Mouse (Mus musculus): ENCODE data around the gene Pgls. TPM values are rescaled to one million over a fixed set of nuclear protein-coding genes. Genes with fewer than 3 reads are reported as not detected.

The Pgls gene
- polyA plus RNA-seq (2015; fragmentation: Illumina TruSeq; extraction: RNeasy Lipid Tissue Mini Kit (QIAGEN cat#74804); ENCODE audit: insufficient read depth, low replicate concordance): 13.8 TPM

DNA sequence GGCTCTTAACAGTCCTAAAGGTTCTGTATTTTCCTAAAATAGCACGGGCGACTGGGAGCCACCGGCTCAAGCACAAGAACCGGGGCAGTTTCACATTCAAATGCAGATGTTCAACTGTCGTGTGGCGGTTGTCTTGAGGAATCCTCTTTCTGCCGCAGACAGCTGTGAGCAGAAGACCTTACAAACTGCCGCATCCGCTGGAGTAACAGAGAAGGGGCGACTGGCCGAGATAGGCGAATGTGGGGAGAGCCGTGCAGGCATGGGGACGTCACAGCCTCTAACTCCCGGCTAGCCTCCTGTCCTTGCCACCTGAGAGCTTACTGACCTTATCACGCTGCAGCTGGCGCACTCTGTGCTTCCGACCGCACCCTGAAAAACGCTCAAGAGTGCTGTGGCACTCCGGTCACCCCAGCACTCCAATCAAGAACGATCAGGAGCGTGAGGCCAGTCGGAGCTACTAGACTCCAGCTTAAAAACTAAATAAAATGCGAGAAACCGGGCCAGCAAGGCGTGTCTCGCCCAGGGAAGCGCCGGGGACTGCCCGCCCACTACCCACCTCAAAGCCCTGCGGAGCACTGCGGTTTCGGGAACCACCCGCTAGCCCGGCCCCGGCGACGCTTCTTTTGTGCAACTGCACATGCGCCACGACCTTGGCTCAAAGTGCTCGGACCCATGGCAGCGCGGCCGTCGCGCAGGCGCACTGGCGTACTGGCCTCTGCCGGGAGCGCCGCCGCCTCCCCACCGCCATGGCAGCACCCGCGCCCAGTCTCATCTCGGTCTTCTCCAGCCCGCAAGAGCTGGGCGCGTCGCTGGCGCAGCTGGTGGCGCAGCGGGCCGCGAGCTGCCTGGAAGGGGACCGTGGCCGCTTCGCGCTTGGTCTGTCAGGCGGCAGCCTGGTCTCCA is at the start of gene Pgls:
Pgls (plus strand) TSS at position 706 of the 903 bp plus-strand sequence.

DNA sequence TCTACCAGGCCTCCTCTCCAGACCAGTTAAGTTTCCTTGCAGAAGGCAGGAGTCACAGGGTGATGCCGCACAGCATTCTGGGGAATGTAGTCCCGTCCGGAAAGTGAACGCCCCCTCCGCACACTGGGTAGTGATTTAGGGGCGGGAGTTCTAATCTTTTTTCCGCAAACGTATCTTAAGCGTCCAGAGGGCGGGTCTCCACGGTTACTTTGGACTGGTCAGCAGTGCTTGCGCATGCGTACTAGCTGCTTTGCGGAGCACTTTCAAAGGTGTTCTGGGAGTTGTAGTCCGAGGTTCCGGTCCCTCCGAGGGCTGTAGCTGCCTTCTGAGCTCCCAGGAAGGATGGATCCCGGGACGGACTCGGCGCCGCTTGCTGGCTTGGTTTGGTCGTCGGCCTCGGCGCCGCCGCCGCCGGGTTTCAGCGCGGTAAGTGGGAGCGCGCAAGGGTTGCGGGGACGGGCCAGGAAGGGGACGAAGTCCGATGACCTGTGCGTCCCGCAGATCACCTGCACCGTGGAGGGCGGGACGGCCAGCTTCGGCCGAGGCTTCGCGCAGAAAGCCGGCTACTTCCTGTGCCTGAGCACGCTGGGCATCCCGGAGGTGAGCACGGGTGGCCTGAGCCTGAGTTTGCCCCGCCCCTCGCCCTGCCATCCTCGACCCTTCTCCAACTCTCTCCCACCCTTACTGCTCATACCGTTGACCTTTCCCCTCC is 49.2 kb upstream of the Pgls start, which contains the start of gene Mvb12a:
Mvb12a (plus strand) TSS at position 291 of the 712 bp plus-strand sequence.

DNA sequence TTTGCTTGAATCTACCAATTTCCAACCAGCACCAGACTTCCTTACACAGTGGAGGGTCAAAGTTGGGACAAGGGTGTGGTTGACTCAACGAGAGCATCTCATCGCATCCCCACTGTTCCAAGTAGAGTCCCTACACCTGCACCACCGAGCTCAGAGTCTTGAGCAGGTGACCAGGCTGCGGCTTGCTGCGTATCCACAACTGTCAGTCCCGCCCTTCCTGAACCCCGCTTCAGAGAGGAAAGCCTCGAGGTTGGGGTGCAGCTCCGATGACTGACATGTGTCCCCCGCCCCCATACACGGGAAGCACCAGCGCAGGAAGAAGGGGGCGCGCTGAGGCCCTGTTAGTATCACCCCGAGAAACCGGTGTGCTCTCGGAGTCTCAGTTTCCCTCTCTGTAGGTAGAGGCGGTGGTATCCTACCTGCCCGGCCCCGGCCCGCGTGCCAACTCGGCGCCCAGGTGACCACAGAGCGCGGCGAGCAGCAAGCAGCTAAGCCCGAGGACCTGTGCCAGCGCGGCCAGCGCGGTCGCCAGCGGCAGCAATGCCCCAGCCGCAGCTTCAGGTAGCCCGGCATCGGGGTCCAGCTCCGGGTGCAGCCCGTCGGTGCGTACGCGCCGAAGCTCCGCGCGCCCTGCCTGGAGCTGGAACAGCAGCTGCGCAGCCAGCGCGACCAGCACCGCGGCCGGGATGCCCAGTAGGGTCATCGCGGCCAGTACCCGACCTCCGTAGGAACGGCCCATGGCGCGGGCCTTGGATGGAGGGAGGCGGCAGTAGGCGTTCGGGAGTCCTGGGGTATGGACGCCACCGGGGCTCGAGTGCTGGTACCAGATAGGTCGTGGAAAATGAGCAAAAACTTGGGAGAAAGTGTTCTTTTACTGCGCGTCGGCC is 33.7 kb upstream of the Pgls start, which contains the start of gene Tmem221:
Tmem221 (minus strand) TSS at position 801 of the 887 bp plus-strand sequence.

DNA sequence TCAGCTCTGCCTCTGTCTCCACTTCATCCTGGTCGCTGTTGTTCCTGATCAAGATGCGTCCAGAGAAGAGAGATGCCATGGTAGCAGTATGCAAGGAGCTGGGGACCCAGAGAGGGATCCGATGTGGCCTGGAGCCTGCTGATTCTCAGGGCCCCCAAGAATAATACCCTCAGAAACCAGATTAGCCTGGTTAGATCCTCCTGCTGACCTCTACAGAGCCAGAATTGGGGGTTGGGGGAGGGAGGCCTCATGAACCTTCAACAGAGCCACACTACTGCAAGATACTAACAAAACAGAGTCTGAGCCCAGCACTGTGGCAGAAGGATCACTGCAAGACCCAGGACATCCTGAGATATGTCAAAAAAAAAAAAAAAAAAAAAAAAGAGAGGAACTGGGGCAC is 25.5 kb upstream of the Pgls start, which contains the start of gene Nxnl1:
Nxnl1 (minus strand) TSS at position 101 of the 400 bp plus-strand sequence.

DNA sequence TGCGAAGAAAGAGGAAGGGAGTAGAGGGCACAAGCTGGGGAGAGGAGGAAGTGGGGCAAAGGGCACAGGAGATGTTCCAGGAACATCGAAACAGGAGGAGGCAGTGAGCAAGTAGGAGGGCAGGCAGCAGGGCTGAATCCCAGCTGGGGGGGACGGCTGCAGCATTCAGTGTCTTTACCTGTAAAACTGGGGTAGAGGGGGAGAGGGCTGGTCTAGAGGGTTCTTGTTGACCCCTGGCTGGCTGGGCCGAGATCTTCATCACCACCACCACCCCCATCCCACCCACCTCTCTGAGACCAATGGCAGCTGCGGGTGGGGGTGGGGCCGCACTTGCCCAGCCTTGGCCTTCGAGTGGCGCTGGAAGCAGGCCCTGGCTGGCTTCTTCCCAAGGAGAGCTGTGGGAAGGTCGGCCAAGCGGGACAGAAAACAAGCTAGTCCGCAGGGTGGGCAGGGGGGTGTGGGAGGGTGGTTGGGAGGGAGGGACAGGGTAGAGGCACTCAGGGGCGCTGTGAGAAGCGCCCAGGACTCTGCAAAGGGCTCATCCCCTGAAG is 23.5 kb upstream of the Pgls start, which contains the start of gene Slc27a1:
Slc27a1 (plus strand) TSS at position 496 of the 551 bp plus-strand sequence.

DNA sequence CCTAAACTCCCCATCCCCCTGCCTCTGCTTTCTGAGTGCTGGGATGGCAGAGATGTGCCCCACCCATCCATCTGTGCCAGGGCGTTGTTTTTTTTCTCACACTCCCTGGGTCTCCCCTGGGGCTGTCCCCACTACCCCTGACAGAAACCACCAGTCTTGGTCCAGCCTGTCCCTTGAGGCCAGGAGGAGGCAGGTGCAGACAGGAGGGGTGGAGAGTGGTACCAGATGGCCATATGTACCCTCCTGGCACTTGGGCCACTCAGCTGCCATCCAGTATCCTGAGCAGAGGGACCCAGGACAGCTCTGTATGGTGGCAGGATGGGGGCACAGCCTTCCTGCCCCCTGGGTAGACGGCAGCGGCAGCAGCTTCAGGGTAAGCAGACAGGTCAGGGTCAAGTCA is 5.5 kb downstream of the Pgls start, which contains the start of gene Fam129c:
Fam129c (plus strand) TSS at position 198 of the 400 bp plus-strand sequence.

DNA sequence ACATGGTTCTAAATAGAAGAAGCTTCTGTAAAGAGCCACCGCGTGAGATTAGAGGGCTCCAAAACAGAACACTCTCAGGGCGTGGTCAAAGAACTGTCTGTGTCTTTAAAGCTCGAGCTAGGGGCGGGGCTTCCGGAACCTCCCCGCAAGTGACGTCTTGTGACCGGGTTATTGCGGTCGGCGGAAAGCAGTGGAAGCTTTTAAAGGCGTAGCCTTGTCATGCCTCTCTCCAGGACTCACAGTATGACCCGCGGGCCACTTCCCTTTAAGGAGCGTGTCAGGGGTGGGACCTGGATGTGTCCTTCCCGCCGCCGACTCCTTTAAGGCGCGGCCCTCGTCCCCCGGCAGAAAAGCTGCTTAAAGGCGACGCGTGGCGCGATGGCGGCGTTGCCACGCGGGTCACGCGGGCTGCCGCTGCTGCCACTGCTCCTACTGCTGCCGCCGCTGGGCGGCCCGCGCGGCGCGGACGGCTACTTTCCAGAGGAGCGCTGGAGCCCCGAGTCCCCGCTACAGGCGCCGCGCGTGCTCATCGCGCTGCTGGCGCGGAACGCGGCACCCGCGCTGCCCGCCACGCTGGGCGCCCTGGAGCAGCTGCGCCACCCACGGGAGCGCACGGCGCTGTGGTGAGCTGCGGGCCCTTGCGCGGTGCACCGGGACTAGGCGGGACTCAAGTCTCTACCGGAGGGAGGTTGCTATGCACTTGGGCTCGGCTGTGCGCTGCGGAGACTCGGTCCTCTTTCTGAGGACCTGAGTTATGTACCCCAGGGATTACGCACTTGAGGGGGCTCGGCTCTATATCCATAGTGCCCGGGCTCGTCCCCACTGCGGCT is 19.1 kb downstream of the Pgls start, which contains the start of gene Colgalt1:
Colgalt1 (plus strand) TSS at position 177 of the 830 bp plus-strand sequence.

Other genes starting within 250 kb of the Pgls start
- 71.6 TPM for gene Use1, start 225.3 kb upstream of the Pgls start, polyA plus RNA-seq (2015; fragmentation: Illumina TruSeq; extraction: RNeasy Lipid Tissue Mini Kit (QIAGEN cat#74804); ENCODE audit: insufficient read depth, low replicate concordance)
- 14.9 TPM for gene Ocel1, start 220.9 kb upstream of the Pgls start, polyA plus RNA-seq (2015; fragmentation: Illumina TruSeq; extraction: RNeasy Lipid Tissue Mini Kit (QIAGEN cat#74804); ENCODE audit: insufficient read depth, low replicate concordance)
- gene Nr2f6, start 210.2 kb upstream of the Pgls start, polyA plus RNA-seq (2015; fragmentation: Illumina TruSeq; extraction: RNeasy Lipid Tissue Mini Kit (QIAGEN cat#74804); ENCODE audit: insufficient read depth, low replicate concordance): 9.6 TPM
- gene Ushbp1, start 196.4 kb upstream of the Pgls start, polyA plus RNA-seq (2015; fragmentation: Illumina TruSeq; extraction: RNeasy Lipid Tissue Mini Kit (QIAGEN cat#74804); ENCODE audit: insufficient read depth, low replicate concordance): 6.2 TPM
- gene Babam1, start 195.3 kb upstream of the Pgls start, polyA plus RNA-seq (2015; fragmentation: Illumina TruSeq; extraction: RNeasy Lipid Tissue Mini Kit (QIAGEN cat#74804); ENCODE audit: insufficient read depth, low replicate concordance): 49.8 TPM
- 4.1 TPM for gene Ankle1, start 186.2 kb upstream of the Pgls start, polyA plus RNA-seq (2015; fragmentation: Illumina TruSeq; extraction: RNeasy Lipid Tissue Mini Kit (QIAGEN cat#74804); ENCODE audit: insufficient read depth, low replicate concordance)
- gene Abhd8, start 128.5 kb upstream of the Pgls start, polyA plus RNA-seq (2015; fragmentation: Illumina TruSeq; extraction: RNeasy Lipid Tissue Mini Kit (QIAGEN cat#74804); ENCODE audit: insufficient read depth, low replicate concordance): 5.3 TPM
- gene Mrpl34, start 127.2 kb upstream of the Pgls start, polyA plus RNA-seq (2015; fragmentation: Illumina TruSeq; extraction: RNeasy Lipid Tissue Mini Kit (QIAGEN cat#74804); ENCODE audit: insufficient read depth, low replicate concordance): 16.5 TPM
- 19.1 TPM for gene Dda1, start 123.0 kb upstream of the Pgls start, polyA plus RNA-seq (2015; fragmentation: Illumina TruSeq; extraction: RNeasy Lipid Tissue Mini Kit (QIAGEN cat#74804); ENCODE audit: insufficient read depth, low replicate concordance)
- 5.8 TPM for gene Ano8, start 106.2 kb upstream of the Pgls start, polyA plus RNA-seq (2015; fragmentation: Illumina TruSeq; extraction: RNeasy Lipid Tissue Mini Kit (QIAGEN cat#74804); ENCODE audit: insufficient read depth, low replicate concordance)
- 8.0 TPM for gene Gtpbp3, start 104.1 kb upstream of the Pgls start, polyA plus RNA-seq (2015; fragmentation: Illumina TruSeq; extraction: RNeasy Lipid Tissue Mini Kit (QIAGEN cat#74804); ENCODE audit: insufficient read depth, low replicate concordance)
- gene Plvap, start 80.4 kb upstream of the Pgls start, polyA plus RNA-seq (2015; fragmentation: Illumina TruSeq; extraction: RNeasy Lipid Tissue Mini Kit (QIAGEN cat#74804); ENCODE audit: insufficient read depth, low replicate concordance): 52.6 TPM
- 0.12 TPM for gene Ccdc194, start 66.5 kb upstream of the Pgls start, polyA plus RNA-seq (2015; fragmentation: Illumina TruSeq; extraction: RNeasy Lipid Tissue Mini Kit (QIAGEN cat#74804); ENCODE audit: insufficient read depth, low replicate concordance)
- gene Bst2, start 54.7 kb upstream of the Pgls start, polyA plus RNA-seq (2015; fragmentation: Illumina TruSeq; extraction: RNeasy Lipid Tissue Mini Kit (QIAGEN cat#74804); ENCODE audit: insufficient read depth, low replicate concordance): 78.7 TPM
- gene Mvb12a, start 49.3 kb upstream of the Pgls start, polyA plus RNA-seq (2015; fragmentation: Illumina TruSeq; extraction: RNeasy Lipid Tissue Mini Kit (QIAGEN cat#74804); ENCODE audit: insufficient read depth, low replicate concordance): 14.4 TPM
- 4.2 TPM for gene Tmem221, start 33.3 kb upstream of the Pgls start, polyA plus RNA-seq (2015; fragmentation: Illumina TruSeq; extraction: RNeasy Lipid Tissue Mini Kit (QIAGEN cat#74804); ENCODE audit: insufficient read depth, low replicate concordance)
- gene Nxnl1, start 25.6 kb upstream of the Pgls start, polyA plus RNA-seq (2015; fragmentation: Illumina TruSeq; extraction: RNeasy Lipid Tissue Mini Kit (QIAGEN cat#74804); ENCODE audit: insufficient read depth, low replicate concordance): not detected
- gene Slc27a1, start 23.3 kb upstream of the Pgls start, polyA plus RNA-seq (2015; fragmentation: Illumina TruSeq; extraction: RNeasy Lipid Tissue Mini Kit (QIAGEN cat#74804); ENCODE audit: insufficient read depth, low replicate concordance): 8.1 TPM
- 96.5 TPM for gene Fam129c, start 5.5 kb downstream of the Pgls start, polyA plus RNA-seq (2015; fragmentation: Illumina TruSeq; extraction: RNeasy Lipid Tissue Mini Kit (QIAGEN cat#74804); ENCODE audit: insufficient read depth, low replicate concordance)
- 124 TPM for gene Colgalt1, start 18.8 kb downstream of the Pgls start, polyA plus RNA-seq (2015; fragmentation: Illumina TruSeq; extraction: RNeasy Lipid Tissue Mini Kit (QIAGEN cat#74804); ENCODE audit: insufficient read depth, low replicate concordance)
- gene Unc13a, start 79.6 kb downstream of the Pgls start, polyA plus RNA-seq (2015; fragmentation: Illumina TruSeq; extraction: RNeasy Lipid Tissue Mini Kit (QIAGEN cat#74804); ENCODE audit: insufficient read depth, low replicate concordance): 0.22 TPM
- gene Jak3, start 84.1 kb downstream of the Pgls start, polyA plus RNA-seq (2015; fragmentation: Illumina TruSeq; extraction: RNeasy Lipid Tissue Mini Kit (QIAGEN cat#74804); ENCODE audit: insufficient read depth, low replicate concordance): 13.5 TPM
- 7.9 TPM for gene Insl3, start 97.0 kb downstream of the Pgls start, polyA plus RNA-seq (2015; fragmentation: Illumina TruSeq; extraction: RNeasy Lipid Tissue Mini Kit (QIAGEN cat#74804); ENCODE audit: insufficient read depth, low replicate concordance)
- 4.4 TPM for gene B3gnt3, start 109.6 kb downstream of the Pgls start, polyA plus RNA-seq (2015; fragmentation: Illumina TruSeq; extraction: RNeasy Lipid Tissue Mini Kit (QIAGEN cat#74804); ENCODE audit: insufficient read depth, low replicate concordance)
- 65.2 TPM for gene Fcho1, start 133.5 kb downstream of the Pgls start, polyA plus RNA-seq (2015; fragmentation: Illumina TruSeq; extraction: RNeasy Lipid Tissue Mini Kit (QIAGEN cat#74804); ENCODE audit: insufficient read depth, low replicate concordance)

Data from spleen, adult 10 weeks (tissue).